ENCODE assay signal across 22 mouse cellular contexts in the genomic region with DNA sequence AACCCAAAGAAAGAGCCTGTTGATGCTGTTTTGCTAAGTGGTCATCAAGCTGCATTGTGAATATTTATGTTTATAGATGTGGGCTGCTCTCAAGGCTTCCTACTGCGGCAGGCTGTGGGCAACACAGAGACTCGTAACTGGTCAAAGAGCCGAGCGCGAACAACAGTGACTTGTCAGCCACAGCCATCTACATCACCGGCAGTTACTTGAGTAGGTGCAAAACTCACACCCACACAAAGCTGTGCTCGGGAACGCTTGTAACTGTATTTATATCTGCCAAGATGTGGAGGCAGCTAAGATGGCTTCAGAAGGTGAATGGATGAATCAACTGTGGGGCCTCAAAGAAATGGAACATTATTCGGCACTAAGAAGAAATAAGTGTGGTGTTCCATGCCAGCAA. TPM values are rescaled to one million over a fixed set of nuclear protein-coding genes. Genes with fewer than 3 reads are reported as not detected.
DNase-seq lines count a peak whose midpoint lies in the region; TF ChIP-seq lines count a peak whose summit lies in the region.
"Had no signal": no experiment of that assay in that cellular context is flagged by ENCODE, and none has a peak within 500 bp of the region (broad histone marks: within the 10 kb centered on the region; RNA-seq: fewer than 3 reads in every experiment).

No protein-coding gene starts in this region.

- H3K27ac ChIP-seq in cerebellum, adult 2 months (ENCODE audit: insufficient read depth, low read length), result peak overlapping the region; percentile 73
- no peak overlapping the region for H3K27ac ChIP-seq in heart, embryonic 10.5 days
- H3K27ac ChIP-seq: embryonic facial prominence, embryonic 15.5 days; kidney, embryonic 15.5 days; left cerebral cortex, adult 2 months; limb, embryonic 15.5 days; liver, embryonic 14.5 days; midbrain, embryonic 13.5 days had no signal

- H3K9me3 ChIP-seq in heart, embryonic 10.5 days, result no peaks in the 10 kb centered on the region
- H3K9me3 ChIP-seq: embryonic facial prominence, embryonic 15.5 days; hindbrain, embryonic 12.5 days; kidney, embryonic 15.5 days; limb, embryonic 15.5 days; midbrain, embryonic 13.5 days had no signal

- DNase-seq in cerebellum, adult 2 months, result no peak
- DNase-seq in cerebellum, adult 18-20 months, result no peak
- peak; percentile 39 to 73 for DNase-seq in frontal cortex, postnatal 36 days (ENCODE audit: low spot score in 2 of 2)
- DNase-seq in frontal cortex, postnatal 14 days (ENCODE audit: low spot score in 2 of 2), result no peak
- peak; percentile 71 for DNase-seq in right cerebral cortex, adult 18-20 months
- no peak for DNase-seq in right cerebral cortex, postnatal 10 days (ENCODE audit: low spot score in 2 of 2)
- no peak for DNase-seq in heart, embryonic 10.5 days (ENCODE audit: low spot score)
- DNase-seq: adrenal gland, postnatal 10 days; gastrocnemius, postnatal 10 days; kidney, adult 11 months; kidney, postnatal 36 days; lung, embryonic 14.5 days; right cerebral cortex, postnatal 4 days; thymus, adult 18-20 months; thymus, postnatal 36 days had no signal

- no peaks in the 10 kb centered on the region for H3K27me3 ChIP-seq in cerebellum, adult 2 months (ENCODE audit: control insufficient read depth, insufficient read depth, low read length)
- no peaks in the 10 kb centered on the region for H3K27me3 ChIP-seq in heart, embryonic 10.5 days (ENCODE audit: insufficient read depth, poor library complexity, severe bottlenecking)
- H3K27me3 ChIP-seq: embryonic facial prominence, embryonic 15.5 days; hindbrain, embryonic 12.5 days; kidney, embryonic 15.5 days; limb, embryonic 15.5 days; midbrain, embryonic 13.5 days had no signal

- H3K4me3 ChIP-seq in cerebellum, adult 2 months (replicated peaks; ENCODE audit: insufficient read depth, low read depth, low read length), result no peak overlapping the region
- no peak overlapping the region for H3K4me3 ChIP-seq in heart, embryonic 10.5 days
- H3K4me3 ChIP-seq: embryonic facial prominence, embryonic 15.5 days; hindbrain, embryonic 12.5 days; kidney, embryonic 15.5 days; left cerebral cortex, adult 2 months; limb, embryonic 15.5 days; midbrain, embryonic 13.5 days had no signal

- H3K4me1 ChIP-seq in cerebellum, adult 2 months (ENCODE audit: control insufficient read depth, insufficient read depth, low read length), result peaks cover 27% of the 10 kb centered on the region
- H3K4me1 ChIP-seq in heart, embryonic 10.5 days, result no peaks in the 10 kb centered on the region
- H3K4me1 ChIP-seq: kidney, embryonic 15.5 days; limb, embryonic 15.5 days had no signal

- 74% methylated on average over 9 of the region's 9 CpGs for WGBS in cerebellum, adult 2 months
- 86% methylated on average over 9 of the region's 9 CpGs for WGBS in heart, embryonic 10.5 days

- no peak for TF ChIP-seq CTCF in cerebellum, adult 2 months (IDR thresholded peaks at IDR 0.05; ENCODE audit: borderline replicate concordance, insufficient read depth, low read depth, low read length)

- TF ChIP-seq POLR2A in cerebellum, adult 2 months (IDR thresholded peaks at IDR 0.05; ENCODE audit: borderline replicate concordance, insufficient read depth, low read length), result no peak

- H3K36me3 ChIP-seq in heart, embryonic 10.5 days, result no peaks in the 10 kb centered on the region
- H3K36me3 ChIP-seq: embryonic facial prominence, embryonic 15.5 days; hindbrain, embryonic 12.5 days; kidney, embryonic 15.5 days; limb, embryonic 15.5 days; midbrain, embryonic 13.5 days had no signal

RNA-seq across cellular contexts. Expression of gene Spock1, which starts 23.9 kb away (rescaled TPM):
- 144 and 147 TPM in 2 replicates for polyA plus RNA-seq in cerebellum, adult 2 months (2012; rRNA removed)
- 1.1 and 2.1 TPM in 2 replicates for polyA plus RNA-seq in heart, embryonic 10.5 days (2016; fragmentation: Nextera tagmentation; extraction: Ambion mirVana)
- polyA plus RNA-seq: lung, embryonic 14.5 days had no signal

Comparison
In these comparisons a context has a peak if more than half of its experiments do, and no peak if none do; other contexts are left out.
1. DNase-seq: peak in frontal cortex, postnatal 36 days (2 of 2) and right cerebral cortex, adult 18-20 months (single experiment); none in cerebellum, adult 2 months (0 of 2), cerebellum, adult 18-20 months (0 of 2), frontal cortex, postnatal 14 days (0 of 2), right cerebral cortex, postnatal 10 days (0 of 2) and heart, embryonic 10.5 days (single experiment).
2. RNA of gene Spock1, which starts 23.9 kb away (polyA plus RNA-seq): 144 to 147 TPM in cerebellum, adult 2 months; 1.1 to 2.1 TPM in heart, embryonic 10.5 days; every median in the first group is over 10 times any median in the second.